Mouse (Mus musculus) lung, embryonic 16.5 days (tissue): ENCODE results near the gene Itgae. TPM values are rescaled to one million over a fixed set of nuclear protein-coding genes. Genes with fewer than 3 reads are reported as not detected.

Experiments used
- ATAC-seq: fragments of 200-750 bp; cut with Nextera tagmentation; 2 replicates; pipeline ENCODE4 v1.8.0; 2017; ENCODE audit warnings: low read depth, mild to moderate bottlenecking, moderate library complexity
- H3K27ac ChIP-seq: fragments of 300-500 bp; sonication (generic); 2 replicates; pipeline ENCODE4 v1.5.1; 2014; ENCODE audit warnings: mild to moderate bottlenecking, control low read depth, low read length
- H3K27me3 ChIP-seq: fragments of 300-500 bp; sonication (generic); 2 replicates; pipeline ENCODE4 v1.6.1; 2014; ENCODE audit warnings: low read depth, low read length, mixed read lengths; ENCODE audit not compliant: control insufficient read depth, insufficient read depth
- H3K36me3 ChIP-seq: fragments of 300-500 bp; sonication (generic); 2 replicates; pipeline ENCODE4 v1.6.1; 2014; ENCODE audit warnings: low read length; ENCODE audit not compliant: control insufficient read depth, insufficient read depth
- H3K4me1 ChIP-seq: fragments of 300-500 bp; sonication (generic); replicated peaks from 2 replicates; pipeline ENCODE4 v1.6.1; 2014; ENCODE audit warnings: low read length, mixed read lengths; ENCODE audit not compliant: control insufficient read depth, insufficient read depth
- H3K4me2 ChIP-seq: fragments of 300-500 bp; sonication (generic); 2 replicates; pipeline ENCODE4 v1.6.1; 2014; ENCODE audit warnings: low read depth, low read length, control low read depth
- H3K4me3 ChIP-seq: fragments of 300-500 bp; sonication (generic); 2 replicates; pipeline ENCODE4 v1.5.1; 2014; ENCODE audit warnings: mild to moderate bottlenecking, low read length, control low read depth
- H3K9ac ChIP-seq: fragments of 300-500 bp; sonication (generic); 2 replicates; pipeline ENCODE4 v1.6.1; 2014; ENCODE audit warnings: low read length, control low read depth
- H3K9me3 ChIP-seq: fragments of 300-500 bp; sonication (generic); 2 replicates; pipeline ENCODE4 v1.6.1; 2016; ENCODE audit warnings: low read length; ENCODE audit not compliant: control insufficient read depth
- WGBS: fragments of 180-500 bp; shearing (Covaris S2); extraction: QIAGEN DNeasy Blood & Tissue Kit; methylation state at CpG from one replicate; pipeline ENCODE4 v1.1.7; 2014; 5-methylcytosine and 5-hydroxymethylcytosine counted together
- polyA plus RNA-seq: library from polyadenylated mRNA; unstranded; fragments of >200 nt; fragmentation: Nextera tagmentation; extraction: Ambion mirVana; gene quantifications from 2 replicates; pipeline ENCODE4 v1.2.1, GENCODE M21; 2015

Gene Itgae
- polyA plus RNA-seq, 1 experiment from 2014 or later, result 0.63 TPM

DNA sequence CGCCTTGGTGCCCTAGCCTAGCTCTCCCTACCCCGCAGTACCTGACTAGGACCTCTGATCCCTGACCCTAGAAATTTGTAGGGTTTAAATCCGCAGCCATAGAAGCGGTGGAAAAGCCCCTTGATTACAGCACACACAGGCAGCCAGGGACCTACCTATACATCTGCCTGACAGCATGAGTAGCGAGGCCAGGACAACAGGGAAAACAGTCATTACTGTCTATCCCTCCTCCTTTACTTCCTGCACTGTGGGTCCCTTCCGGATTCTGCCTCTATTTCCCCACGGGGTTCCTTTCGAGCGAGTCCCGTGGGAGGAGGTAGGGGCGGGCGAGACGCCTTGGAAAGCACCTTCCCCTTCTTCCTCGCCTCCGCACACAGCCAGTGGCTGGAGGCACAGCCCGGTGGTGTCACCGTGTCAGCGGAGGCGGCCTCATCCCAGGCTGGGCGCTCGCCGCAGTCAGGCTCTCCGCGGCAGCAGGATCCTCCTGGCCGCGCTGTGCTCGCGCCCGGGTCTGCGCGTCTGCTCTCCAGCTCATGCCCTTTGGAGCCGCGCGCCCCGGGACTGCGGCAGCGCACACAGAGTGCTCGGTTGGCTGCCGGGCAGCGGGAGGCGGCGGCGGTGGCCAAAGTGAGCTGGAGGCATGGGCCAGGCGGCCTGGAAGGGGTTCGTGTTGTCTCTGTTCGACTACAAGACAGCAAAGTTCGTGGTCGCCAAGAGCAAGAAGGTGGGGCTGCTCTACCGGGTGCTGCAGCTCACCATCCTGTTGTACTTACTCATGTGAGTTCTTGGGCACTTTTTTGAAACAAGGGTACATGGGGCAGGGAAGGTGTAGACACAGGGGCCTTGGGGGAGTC lies 69.8 kb downstream of the Itgae start, which contains the start of gene P2rx5:
TSS of gene P2rx5 (plus strand) at position 465 of the 854 bp plus-strand sequence.
- Histone ChIP-seq H3K27me3 (peaks cover 19% of the 10 kb centered on the region; the same call in 1 of the 2 replicates), H3K4me2 (peak within 1 kb of the TSS; percentile 88), H3K36me3 (no peaks in the 10 kb centered on the region), H3K4me1 (0 out of 2 replicates have a peak, but pooled peaks cover 7% of the 10 kb centered on the region), H3K9me3 (no peaks in the 10 kb centered on the region), H3K27ac (no peak within 1 kb of the TSS), H3K4me3 (peak within 1 kb of the TSS; percentile 48), H3K9ac (peak within 1 kb of the TSS; percentile 63)
- peak; percentile 89 for ATAC-seq
- WGBS, result 3% methylated on average over 48 of the region's 49 CpGs

DNA sequence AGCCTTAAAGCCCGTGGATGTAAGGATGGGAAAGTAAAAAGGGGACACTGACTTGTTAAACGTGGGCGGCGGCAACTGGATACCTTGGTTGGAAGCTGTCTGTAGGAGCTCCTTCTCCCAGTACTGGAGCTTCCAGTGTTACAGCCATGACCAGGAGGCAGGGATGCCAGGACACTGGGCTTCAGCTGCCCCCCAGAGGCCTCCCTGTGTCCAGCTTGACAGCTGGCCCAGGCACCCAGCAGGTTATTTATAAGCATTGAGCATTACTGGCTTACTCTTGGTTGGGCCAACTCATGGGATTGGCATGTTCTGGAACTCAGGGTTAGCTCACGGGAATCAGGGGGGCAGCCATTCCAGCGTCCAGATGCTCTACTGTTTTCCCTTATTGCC lies 70.4 kb downstream of the Itgae start:
- H3K4me2 ChIP-seq, result peak overlapping the region; percentile 88
- WGBS, result 21% methylated on average over 6 of the region's 6 CpGs
- no peaks in the 10 kb centered on the region for H3K9me3 ChIP-seq
- no peak overlapping the region for H3K27ac ChIP-seq
- H3K36me3 ChIP-seq, result no peaks in the 10 kb centered on the region
- H3K27me3 ChIP-seq, result peaks cover 19% of the 10 kb centered on the region; the same call in 1 of the 2 replicates
- H3K4me1 ChIP-seq, result 0 out of 2 replicates have a peak, but pooled peaks cover 7% of the 10 kb centered on the region
- peak overlapping the region; percentile 48 for H3K4me3 ChIP-seq
- ATAC-seq, result peak; percentile 50
- peak overlapping the region; percentile 63 for H3K9ac ChIP-seq

DNA sequence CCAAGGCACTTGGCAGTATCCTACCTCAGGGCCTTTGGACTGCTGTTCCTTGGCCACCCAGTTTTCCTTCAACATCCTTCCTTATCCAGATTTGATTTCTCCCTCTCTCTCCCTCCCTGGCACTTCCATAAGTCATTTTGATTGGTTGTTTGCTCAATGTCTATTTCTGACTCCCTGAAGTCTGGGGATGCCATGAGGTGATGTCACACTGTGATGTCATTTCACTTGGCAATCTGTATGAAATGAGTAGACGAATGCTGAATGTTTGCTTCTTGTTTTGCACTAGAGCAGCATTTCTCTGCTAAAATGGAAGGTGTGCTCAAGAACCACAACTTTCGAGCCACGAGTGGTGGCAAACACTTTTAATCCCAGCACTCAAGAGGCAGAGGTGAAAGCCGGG lies 71.2 kb downstream of the Itgae start:
- WGBS, result 77% methylated on average over 4 of the region's 4 CpGs
- H3K36me3 ChIP-seq, result no peaks in the 10 kb centered on the region
- no peaks in the 10 kb centered on the region for H3K9me3 ChIP-seq
- H3K4me3 ChIP-seq, result no peak overlapping the region
- 0 out of 2 replicates have a peak, but pooled peaks cover 7% of the 10 kb centered on the region for H3K4me1 ChIP-seq
- H3K9ac ChIP-seq, result no peak overlapping the region
- no peak overlapping the region for H3K4me2 ChIP-seq
- no peak overlapping the region for H3K27ac ChIP-seq
- no peak for ATAC-seq
- peaks cover 19% of the 10 kb centered on the region; the same call in 1 of the 2 replicates for H3K27me3 ChIP-seq

DNA sequence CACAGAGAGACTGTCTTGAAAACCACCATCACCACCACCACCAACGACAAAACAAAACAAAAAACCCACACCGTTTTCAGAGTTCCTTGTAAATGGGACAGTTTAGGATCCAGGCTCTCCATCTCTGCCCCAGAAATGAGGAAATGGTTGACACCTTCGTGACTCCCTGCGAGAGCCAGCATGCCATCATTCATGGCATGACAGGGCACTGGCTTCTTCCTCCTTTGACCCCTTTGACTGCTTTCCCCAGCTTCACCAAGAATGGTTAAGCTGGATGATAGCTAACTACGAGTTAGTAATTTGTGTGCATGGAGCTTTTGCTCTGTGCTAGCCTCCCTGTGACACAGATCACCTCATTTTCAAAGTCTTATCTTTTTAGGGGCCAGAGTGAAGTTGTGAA lies 71.9 kb downstream of the Itgae start:
- Histone ChIP-seq H3K36me3 (no peaks in the 10 kb centered on the region), H3K9ac (no peak overlapping the region), H3K4me2 (no peak overlapping the region), H3K4me3 (no peak overlapping the region), H3K4me1 (0 out of 2 replicates have a peak, but pooled peaks cover 7% of the 10 kb centered on the region), H3K27ac (no peak overlapping the region), H3K9me3 (no peaks in the 10 kb centered on the region), H3K27me3 (peaks cover 19% of the 10 kb centered on the region; the same call in 1 of the 2 replicates)
- 50% methylated on average over 5 of the region's 5 CpGs for WGBS
- ATAC-seq, result no peak

DNA sequence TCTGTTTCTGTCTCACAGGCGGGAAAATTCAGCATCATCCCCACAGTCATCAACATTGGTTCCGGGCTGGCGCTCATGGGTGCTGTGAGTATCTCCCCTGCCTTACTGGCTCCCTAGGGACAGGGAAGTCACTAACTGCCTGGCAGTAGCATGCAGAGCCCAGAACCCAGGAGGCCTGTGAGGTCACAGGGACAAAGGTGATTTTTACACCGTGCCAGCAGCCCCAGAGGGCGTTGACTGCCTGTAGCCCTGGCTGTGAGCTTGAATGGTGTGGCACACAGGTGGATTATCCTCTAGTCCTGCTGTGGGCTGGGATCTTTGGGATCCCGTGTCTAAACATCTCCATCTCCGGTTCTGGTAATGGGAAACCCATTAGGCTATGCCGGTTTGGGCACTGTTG lies 77.7 kb downstream of the Itgae start:
- H3K36me3 ChIP-seq, result no peaks in the 10 kb centered on the region
- no peak overlapping the region for H3K9ac ChIP-seq
- WGBS, result 78% methylated on average over 8 of the region's 8 CpGs
- no peaks in the 10 kb centered on the region for H3K27me3 ChIP-seq
- H3K4me1 ChIP-seq, result peaks cover 16% of the 10 kb centered on the region
- H3K9me3 ChIP-seq, result no peaks in the 10 kb centered on the region
- no peak overlapping the region for H3K4me3 ChIP-seq
- no peak overlapping the region for H3K4me2 ChIP-seq
- H3K27ac ChIP-seq, result no peak overlapping the region
- ATAC-seq, result no peak

DNA sequence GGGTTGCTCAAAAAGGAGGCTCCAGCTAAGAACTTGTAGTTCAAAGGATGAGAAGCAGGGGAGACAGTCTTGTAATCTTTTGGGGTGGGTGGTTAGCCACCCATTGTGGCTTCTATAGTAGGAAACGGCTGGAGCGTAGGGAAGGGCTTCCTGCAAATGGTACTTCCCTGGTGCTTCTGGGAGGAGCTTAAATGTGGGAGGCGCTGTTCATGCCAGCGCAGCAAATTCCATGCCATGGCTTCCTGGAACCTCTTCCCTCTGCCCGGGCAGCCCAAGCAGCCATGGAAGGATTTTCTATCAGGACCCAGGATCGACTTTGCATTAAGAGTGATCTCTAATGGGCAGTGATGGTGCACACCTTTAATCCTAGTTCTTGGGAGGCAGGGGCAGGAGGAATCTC lies 78.2 kb downstream of the Itgae start:
- no peaks in the 10 kb centered on the region for H3K9me3 ChIP-seq
- H3K4me2 ChIP-seq, result no peak overlapping the region
- no peaks in the 10 kb centered on the region for H3K36me3 ChIP-seq
- no peak overlapping the region for H3K4me3 ChIP-seq
- WGBS, result 69% methylated on average over 6 of the region's 6 CpGs
- H3K27ac ChIP-seq, result no peak overlapping the region
- no peak for ATAC-seq
- peaks cover 19% of the 10 kb centered on the region for H3K4me1 ChIP-seq
- H3K27me3 ChIP-seq, result no peaks in the 10 kb centered on the region
- H3K9ac ChIP-seq, result no peak overlapping the region

DNA sequence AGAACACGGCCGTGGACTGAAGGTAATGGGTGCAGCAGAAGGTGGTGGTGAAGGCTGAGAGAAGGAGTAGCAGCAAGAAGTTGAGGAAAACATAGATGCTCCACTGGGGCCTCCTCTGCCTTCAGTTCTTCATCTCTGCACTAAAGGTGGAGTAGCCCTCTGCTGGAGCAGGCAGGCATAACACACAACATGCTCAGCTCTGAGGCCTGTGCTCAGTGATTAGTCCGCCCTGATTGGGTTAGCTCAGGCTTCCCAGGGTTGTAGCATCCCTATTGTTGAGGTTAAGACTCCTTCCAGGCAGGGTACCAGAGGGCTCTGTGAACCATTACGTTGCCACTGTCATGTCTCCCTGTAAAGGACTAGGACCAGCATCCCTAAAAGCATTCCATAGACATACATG lies 78.8 kb downstream of the Itgae start:
- no peak overlapping the region for H3K4me3 ChIP-seq
- 43% methylated on average over 4 of the region's 4 CpGs for WGBS

DNA sequence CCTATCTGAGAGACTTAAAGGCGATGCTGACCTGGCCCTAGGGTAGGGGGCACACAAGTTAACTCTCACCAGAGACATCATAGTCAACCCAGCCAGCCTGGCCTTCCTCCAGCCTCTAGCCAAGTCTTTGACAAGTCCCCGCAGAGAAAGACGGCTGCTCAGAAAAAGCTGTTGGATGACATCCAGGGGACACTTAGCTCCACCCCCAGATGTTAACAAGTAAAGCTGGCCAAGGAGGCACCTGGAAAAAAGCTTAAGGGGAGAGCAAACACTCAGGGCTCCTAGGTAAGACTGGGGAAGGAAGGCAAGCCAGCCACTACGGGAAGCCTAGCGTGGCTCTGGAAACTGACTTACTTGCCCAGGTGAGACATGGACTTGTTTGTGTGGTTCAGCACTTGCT lies 81.8 kb downstream of the Itgae start:
- H3K27me3 ChIP-seq, result no peaks in the 10 kb centered on the region
- H3K9me3 ChIP-seq, result no peaks in the 10 kb centered on the region
- ATAC-seq, result peak; percentile 16; the same call in 1 of the 2 replicates
- H3K4me2 ChIP-seq, result peak overlapping the region; percentile 21; the same call in 1 of the 2 replicates
- 0 out of 2 replicates have a peak, but pooled peaks cover 5% of the 10 kb centered on the region for H3K36me3 ChIP-seq
- H3K4me3 ChIP-seq, result no peak overlapping the region
- peaks cover 33% of the 10 kb centered on the region for H3K4me1 ChIP-seq
- no peak overlapping the region for H3K9ac ChIP-seq
- peak overlapping the region; percentile 81 for H3K27ac ChIP-seq
- WGBS, result 20% methylated on average over 5 of the region's 5 CpGs

More for the DNA sequence above, 78.8 kb downstream of the Itgae start:
- 0 out of 2 replicates have a peak, but pooled peaks cover 2% of the 10 kb centered on the region for H3K36me3 ChIP-seq
- no peak overlapping the region for H3K4me2 ChIP-seq
- H3K27me3 ChIP-seq, result no peaks in the 10 kb centered on the region
- H3K27ac ChIP-seq, result no peak overlapping the region
- no peak overlapping the region for H3K9ac ChIP-seq
- H3K9me3 ChIP-seq, result no peaks in the 10 kb centered on the region
- peaks cover 19% of the 10 kb centered on the region for H3K4me1 ChIP-seq
- ATAC-seq, result no peak

DNA sequence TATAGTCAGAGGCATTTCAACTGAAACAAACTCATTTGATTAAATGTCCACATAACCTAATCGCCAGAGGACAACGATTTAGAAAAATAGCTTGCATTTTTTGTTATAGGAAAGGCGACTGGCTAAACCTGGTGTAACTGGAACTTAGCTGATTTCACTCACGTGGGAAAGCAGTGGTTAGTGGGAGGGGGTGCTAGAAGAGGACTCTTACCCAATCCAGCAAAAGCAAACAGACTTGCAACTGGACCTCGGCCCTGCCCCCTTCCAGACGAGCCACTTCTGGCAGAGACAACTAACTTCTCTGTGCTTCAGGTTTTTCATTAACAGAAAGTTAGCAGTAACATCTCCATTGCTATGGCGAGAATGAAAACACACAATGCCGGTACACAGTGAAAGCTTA lies 85.2 kb downstream of the Itgae start:
- no peak for ATAC-seq
- H3K4me1 ChIP-seq, result peaks cover 40% of the 10 kb centered on the region
- H3K36me3 ChIP-seq, result peaks cover 5% of the 10 kb centered on the region; the same call in 1 of the 2 replicates
- no peaks in the 10 kb centered on the region for H3K9me3 ChIP-seq
- 24% methylated on average over 8 of the region's 8 CpGs for WGBS
- H3K4me3 ChIP-seq, result peak overlapping the region; percentile 83
- peak overlapping the region; percentile 73 for H3K4me2 ChIP-seq
- H3K27ac ChIP-seq, result peak overlapping the region; percentile 87
- H3K9ac ChIP-seq, result peak overlapping the region; percentile 95
- no peaks in the 10 kb centered on the region for H3K27me3 ChIP-seq
